Mouse (Mus musculus): ENCODE data around the gene Zfhx3.

Gene Zfhx3

GRCm38 (mm10) chr8:108017727-108018126, 75.3 kb downstream of the Zfhx3 start:
- DNase-seq (ENCODE audit: low spot score): no peak

DNA sequence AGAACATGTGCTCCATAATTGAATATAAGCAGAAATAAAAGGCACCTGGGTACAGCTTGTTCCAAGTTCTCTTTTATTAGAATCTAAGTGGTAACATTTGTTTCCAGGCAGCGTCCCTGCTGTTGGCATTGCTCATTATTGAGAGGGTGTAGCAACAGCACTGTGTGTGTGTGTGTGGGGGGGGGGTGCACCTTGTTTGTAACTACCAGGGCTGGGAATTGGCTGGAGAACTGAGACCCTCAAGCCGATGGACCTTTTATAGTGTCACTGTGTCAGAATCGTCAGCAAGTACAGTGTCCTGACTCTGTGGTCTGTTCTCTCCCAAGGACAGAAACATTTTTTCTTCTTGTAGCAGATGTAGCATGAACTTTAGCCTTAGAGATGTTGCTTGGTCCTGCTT, 77.2 kb downstream of the Zfhx3 start:
- DNase-seq (ENCODE audit: low spot score): no peak

DNA sequence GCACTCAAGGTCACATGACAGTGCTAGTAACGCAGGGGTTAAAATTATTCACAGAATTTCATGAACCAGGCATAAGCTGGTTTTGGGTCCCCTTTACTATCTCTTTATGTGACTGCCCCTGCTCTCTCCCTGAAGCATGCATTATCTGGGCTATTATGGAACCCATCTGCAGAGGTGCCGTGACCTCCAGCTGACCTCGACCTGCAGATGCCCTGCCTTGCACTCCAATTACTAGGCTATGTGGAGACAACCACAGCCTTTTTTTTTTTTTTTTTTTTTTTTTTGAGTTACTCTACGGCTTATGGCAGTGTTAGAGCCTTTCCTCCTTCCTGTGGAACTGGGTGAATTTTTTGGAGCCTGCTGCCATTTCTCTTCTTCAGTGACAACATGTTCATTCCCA, 80.0 kb downstream of the Zfhx3 start:
- no peak for DNase-seq (ENCODE audit: low spot score)

GRCm38 (mm10) chr8:108024331-108024730, 81.9 kb downstream of the Zfhx3 start:
- no peak for DNase-seq (ENCODE audit: low spot score)

DNA sequence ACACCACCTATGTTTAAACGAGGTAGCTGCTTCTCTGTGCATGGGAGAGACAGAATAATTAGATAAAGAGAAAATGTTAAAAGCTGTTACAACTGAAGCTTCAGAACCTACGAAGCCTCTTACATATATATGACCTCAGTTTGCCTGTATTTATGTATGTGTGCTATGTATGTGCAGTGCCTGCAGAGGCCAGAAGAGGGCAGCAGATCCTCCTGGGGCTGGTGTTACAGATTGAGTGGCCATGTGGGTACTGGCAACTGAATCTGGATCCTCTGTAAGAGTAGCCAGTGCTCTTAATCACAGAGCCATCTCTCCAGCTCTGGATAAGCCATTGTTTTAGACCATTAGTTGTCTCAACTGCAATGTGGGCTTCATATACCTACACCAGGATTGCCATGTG, 82.8 kb downstream of the Zfhx3 start:
- no peak for DNase-seq (ENCODE audit: low spot score)

GRCm38 (mm10) chr8:108026557-108027440, 84.4 kb downstream of the Zfhx3 start:
- no peak for DNase-seq (ENCODE audit: low spot score)

DNA sequence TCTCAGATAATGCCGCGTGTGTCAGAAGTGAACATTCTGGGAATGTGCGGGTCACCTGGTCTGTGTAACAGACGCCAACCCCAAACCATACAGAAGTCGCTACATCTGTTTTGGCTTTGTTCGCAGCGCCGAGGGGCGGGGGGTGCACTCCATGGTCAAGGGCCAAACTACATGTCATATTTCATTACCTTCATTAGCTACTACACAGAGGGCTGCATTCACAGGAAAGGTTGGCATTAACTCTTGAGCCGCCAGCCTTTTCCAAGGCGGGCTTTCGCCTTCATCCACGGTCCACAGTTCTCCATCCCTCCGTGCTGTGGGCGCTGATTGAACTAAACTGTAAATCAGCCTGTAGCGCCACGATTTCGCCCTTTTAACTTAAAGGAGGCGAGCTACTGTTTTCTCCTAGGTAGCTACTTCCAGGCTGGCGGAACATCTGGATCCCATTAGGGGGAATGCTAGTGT, 85.1 kb downstream of the Zfhx3 start:
- DNase-seq (ENCODE audit: low spot score): no peak

- DNase-seq (ENCODE audit: low spot score): no peak
Observed at GRCm38 (mm10) chr8:108028440-108028839, 86.0 kb downstream of the Zfhx3 start.

DNA sequence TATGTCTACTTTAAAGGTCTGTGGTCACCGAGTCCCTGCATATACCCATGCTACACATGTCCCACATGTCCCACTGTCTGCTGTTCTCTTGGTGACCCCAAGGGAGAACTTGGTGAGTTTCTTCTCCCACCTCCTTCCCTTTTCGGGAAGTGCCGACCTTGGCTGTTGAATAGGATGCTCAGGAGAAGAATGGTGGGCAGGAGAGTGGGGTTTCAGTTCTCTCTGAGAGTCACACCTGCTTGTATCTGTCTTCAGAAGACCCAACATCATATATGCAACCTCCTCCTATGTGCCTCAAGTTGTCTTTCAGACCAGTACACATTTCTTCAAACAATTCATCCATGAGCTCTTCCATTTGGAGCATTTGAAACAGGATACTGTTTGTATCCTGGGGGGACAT, 88.7 kb downstream of the Zfhx3 start:
- no peak for DNase-seq (ENCODE audit: low spot score)

- no peak for DNase-seq (ENCODE audit: low spot score)
Observed at GRCm38 (mm10) chr8:108034070-108034469, 91.6 kb downstream of the Zfhx3 start.

- no peak for DNase-seq (ENCODE audit: low spot score)
Observed at GRCm38 (mm10) chr8:108034726-108035125, 92.3 kb downstream of the Zfhx3 start.

DNA sequence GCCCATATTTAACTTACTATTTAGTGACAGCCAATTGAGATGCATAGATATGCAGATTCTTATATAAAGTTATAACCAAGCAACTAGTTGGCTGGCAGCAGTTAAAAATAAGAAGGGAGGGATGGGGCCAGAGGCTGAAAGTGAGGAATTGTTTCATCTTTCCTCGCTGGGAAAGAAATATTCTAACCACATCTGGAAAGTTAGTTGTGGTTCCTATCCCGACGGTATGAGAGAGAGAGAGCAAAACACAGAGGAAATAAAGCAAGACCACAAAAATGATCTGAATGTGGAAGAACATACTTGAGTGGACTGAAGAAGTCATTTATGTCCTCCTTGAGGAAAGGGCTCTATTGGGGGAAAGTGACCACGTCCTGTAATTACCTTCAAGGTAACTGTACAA, 101.2 kb downstream of the Zfhx3 start:
- DNase-seq (ENCODE audit: low spot score): no peak

DNA sequence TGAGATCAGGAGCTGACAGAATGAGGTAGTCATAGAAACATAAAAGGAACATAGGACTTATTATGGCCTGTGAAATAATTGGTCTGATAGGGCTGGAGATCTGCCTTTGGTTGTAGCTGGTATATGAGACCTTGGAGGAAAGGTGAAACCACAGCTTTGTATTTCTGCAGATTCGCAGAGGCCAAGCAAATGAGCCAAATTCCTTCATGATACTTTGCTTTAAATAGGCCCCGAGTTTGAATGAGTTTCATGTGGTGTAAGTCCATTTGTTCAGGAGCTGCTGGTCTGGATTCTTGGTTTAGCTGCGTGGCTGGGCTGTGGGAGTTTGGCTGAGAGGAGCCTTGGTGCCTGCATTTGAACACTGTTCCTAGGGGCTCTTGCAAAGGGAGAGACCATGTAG, 101.7 kb downstream of the Zfhx3 start:
- no peak for DNase-seq (ENCODE audit: low spot score)

GRCm38 (mm10) chr8:108056241-108056640, 113.8 kb downstream of the Zfhx3 start:
- no peak for DNase-seq (ENCODE audit: low spot score)

DNA sequence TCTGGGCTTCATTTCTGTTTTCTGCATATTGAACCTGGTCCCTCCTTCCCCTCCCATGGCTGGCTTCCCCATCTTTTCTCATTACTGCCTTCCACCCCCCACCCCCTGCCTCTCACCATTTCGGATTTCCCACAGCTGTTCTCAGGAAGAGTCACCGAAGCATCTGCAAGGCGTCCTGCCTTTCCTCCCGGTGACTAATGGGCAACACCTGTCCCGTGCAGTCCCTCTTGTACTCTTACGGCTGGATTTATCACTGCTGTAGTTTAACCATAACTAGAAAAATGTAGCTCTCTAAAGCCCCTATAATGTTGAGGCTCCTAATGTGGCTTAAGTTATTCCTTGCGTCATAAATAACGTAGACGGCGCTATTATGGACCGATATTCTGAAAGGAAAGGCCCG, 119.5 kb downstream of the Zfhx3 start:
- no peak for DNase-seq (ENCODE audit: low spot score)

DNA sequence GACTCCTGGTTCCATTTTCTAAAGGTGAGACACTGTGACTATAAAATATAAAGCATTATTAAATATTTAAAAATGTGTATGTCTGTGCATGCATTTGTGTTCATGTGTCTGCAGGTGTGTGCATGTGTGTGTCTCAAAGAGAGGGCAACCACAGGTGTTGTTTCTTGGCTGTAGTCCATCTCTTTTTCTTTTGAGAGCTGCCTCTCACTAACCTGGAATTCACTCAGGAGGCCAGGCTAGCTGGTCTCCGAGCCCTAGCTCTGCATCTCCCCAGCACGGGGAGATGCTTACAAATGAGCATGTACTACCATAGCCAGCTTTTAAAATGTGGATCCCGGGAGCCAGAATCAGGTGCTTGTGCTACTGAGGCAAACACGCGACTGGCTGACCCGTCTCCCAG, 124.7 kb downstream of the Zfhx3 start:
- no peak for DNase-seq (ENCODE audit: low spot score)

DNA sequence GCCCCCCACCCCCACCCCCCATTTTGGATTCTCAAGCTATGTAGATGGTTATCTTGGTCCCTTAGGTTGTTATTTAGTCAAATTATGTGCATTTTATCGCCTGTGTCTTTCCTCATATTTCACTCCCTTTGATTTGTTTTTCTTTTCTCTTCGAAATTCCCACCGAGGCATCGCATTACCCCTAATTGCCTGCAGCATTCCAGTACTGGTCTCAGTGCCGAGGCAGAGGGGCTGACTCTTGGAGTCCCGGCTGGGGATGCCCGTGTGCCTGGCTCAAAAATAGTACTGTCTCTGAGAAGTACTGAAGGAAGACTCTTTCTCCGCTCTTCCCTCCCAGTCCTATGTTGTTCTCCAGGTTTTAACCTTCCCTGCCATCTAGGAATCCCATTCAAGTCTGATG, 125.8 kb downstream of the Zfhx3 start:
- no peak for DNase-seq (ENCODE audit: low spot score)

DNA sequence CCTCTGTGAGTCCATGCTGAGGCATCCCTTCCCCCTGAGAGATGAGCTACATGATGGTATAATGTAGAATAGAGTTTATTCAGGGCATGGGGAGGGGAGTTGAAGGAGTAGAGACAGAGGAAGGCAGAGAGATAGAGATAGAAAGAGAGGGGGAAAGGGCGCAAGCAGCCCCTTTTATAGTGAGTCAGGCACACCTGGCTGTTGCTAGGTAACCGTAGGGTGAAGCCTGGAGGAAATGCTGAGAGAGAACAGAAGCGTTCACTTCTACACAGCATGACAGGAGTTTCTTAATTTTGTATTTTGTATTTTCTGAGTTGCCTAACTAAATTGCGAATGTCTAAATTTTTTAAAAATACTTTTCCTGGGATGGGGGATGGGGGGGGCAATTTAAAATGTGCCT, 128.0 kb downstream of the Zfhx3 start:
- DNase-seq (ENCODE audit: low spot score): no peak

GRCm38 (mm10) chr8:108072126-108072746, 129.8 kb downstream of the Zfhx3 start:
- no peak for DNase-seq (ENCODE audit: low spot score)

DNA sequence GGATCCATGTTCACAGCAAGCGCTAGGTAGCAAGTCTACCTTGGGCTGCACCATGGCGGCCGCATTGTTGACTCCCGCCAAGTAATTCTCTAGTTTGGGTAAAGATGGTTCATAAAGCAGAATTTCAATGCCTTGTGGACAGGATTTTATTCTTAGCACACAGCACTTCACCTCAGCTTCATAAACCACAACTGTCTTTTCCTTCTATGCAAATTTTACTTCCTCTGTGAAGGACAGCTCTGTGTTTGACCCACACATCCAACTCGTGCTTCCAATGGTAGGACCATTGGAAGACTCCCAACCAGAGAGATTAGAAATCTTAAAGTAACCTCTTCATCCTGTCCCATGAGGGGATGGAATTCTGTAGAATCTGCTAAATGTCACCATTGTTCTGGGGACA, 130.4 kb downstream of the Zfhx3 start:
- DNase-seq (ENCODE audit: low spot score): no peak

GRCm38 (mm10) chr8:108075176-108075575, 132.7 kb downstream of the Zfhx3 start:
- no peak for DNase-seq (ENCODE audit: low spot score)

GRCm38 (mm10) chr8:108078726-108079125, 136.3 kb downstream of the Zfhx3 start:
- no peak for DNase-seq (ENCODE audit: low spot score)

DNA sequence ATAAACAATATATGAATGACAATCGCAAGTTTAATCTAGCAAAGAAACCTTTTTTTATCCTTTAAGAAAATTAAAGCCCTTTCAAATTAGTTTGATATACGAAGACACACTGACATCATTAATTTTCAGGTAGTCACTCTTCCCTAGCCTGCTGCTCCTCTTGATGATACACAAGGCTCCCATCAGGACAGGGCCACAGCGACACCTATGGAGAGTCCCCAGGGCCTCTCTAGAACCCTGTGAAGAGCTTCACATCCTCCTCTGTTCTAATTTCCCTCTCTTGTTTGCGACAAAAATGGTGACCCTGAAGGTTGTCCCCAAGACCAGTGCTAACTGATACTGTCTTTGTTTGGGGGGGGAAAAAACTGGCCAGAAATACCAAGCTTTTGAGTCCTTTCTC, 144.5 kb downstream of the Zfhx3 start:
- DNase-seq (ENCODE audit: low spot score): no peak

DNA sequence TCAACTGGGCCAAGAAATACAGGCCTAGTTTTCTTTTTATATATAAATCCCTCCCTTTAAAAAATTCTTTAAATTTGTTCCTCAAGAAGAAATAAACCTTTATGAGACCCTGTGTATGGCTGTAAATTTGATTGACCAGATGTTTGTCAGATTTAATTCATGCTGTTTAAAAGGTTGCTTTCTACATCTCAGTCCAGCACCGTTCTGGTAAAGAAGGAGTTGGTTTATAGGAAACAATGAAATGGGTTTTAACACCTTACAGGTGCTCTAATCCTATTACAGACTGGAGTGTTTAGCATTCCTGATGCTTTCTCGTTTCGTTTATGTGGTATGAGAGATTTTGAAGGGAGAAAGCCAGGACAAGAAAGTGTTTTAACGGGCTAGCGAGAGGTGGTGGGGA, 147.2 kb downstream of the Zfhx3 start:
- DNase-seq (ENCODE audit: low spot score): no peak

Measured in adipocyte (in vitro differentiated cells).